Mouse (Mus musculus) activated CD4-positive, CD25-positive, alpha-beta regulatory T cell, adult 4 months (primary cell): ENCODE data around the gene Arhgap27. TPM values are rescaled to one million over a fixed set of nuclear protein-coding genes. Genes with fewer than 3 reads are reported as not detected.

Experiments
- ATAC-seq: one replicate; pipeline ENCODE4 v1.8.0; 2017
- polyA plus RNA-seq, 2 experiments: library from polyadenylated mRNA; unstranded; fragments of 100-300 nt; shearing (Covaris generic); gene quantifications; one replicate each; pipeline ENCODE4 v1.2.1; 2017

The Arhgap27 gene
- polyA plus RNA-seq, 2 experiments from 2014 or later: 25.5 to 33.2 TPM

DNA sequence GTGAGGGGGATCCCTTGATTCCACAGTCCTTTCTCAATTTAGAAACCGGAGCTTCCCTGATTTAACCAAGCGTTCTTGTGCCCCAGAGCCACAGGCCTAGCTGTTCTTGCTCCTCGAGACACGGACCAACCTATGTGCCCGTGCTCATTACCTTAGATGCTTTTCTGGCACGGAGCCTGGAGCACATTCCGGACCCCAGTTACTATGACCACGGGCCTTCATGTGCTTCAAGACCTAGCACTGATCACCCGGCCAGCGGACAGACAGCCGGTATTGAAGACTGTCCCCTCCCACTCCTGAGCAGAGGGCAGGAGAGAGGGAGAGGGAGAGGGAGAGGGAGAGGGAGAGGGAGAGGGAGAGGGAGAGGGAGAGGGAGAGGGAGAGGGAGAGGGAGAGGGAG is 8.2 kb downstream of the Arhgap27 start:
- ATAC-seq: no peak

DNA sequence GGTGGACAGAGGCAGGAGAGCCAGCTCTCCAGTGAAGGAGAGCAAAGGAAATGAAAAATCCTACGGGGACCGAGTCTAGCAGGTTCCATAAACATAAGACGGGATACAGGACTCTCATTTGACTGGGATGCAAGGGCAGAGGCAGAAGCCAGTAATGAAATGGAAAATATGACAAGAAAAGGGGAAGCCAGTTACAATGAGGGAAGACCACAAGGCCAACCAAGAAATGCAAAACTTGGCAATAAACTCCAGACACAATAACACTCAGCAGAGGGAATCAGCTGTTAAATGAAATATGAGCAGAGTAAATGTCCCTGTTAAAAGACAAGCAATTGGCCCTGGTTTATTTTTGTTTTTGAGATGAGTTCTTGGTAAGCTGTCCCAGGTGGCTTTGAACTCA is 9.5 kb downstream of the Arhgap27 start:
- ATAC-seq: no peak

- no peak for ATAC-seq
Observed at GRCm38 (mm10) chr11:103352239-103352814, 11.2 kb downstream of the Arhgap27 start.

GRCm38 (mm10) chr11:103350711-103351315 is 12.7 kb downstream of the Arhgap27 start:
- no peak for ATAC-seq

DNA sequence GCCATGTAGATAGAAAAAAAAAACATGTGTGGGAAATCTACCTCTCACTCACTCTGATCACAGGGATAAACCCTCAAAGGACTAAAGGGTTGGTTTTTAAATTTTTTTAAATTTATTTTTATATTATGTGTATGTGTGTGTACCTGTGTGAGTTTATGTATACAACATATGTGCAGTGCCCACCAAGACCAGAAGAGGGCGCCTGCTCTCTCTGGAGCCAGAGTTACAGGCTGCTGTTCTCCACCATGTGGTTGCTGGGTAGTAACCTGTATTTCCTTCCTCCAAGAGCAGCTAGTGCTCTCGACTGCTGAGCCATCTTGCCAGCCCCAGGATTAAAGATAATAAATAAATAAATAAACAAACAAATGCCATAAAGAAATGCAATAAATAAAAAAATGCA is 13.8 kb downstream of the Arhgap27 start:
- ATAC-seq: no peak

DNA sequence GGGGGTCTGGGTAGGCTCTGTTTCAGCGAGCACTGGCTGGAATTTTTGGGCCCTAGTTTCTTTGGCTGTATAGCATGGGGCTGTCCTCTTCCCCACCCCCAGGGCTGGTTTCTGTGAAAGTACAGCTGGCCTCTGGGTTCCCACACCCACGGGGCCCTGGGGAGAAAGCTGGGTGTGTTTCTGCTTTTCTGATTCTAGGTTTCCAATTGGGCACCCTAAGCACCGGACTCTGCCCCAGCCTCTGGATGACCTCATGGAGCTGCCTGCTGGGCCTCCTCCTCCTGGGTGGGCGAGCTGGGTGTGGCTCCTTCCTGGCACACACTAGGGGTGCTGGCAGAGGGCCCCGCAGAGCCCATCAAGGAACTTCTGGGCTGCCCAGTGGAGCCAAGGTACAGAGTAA is 16.8 kb downstream of the Arhgap27 start:
- ATAC-seq: no peak

- no peak for ATAC-seq
Observed at GRCm38 (mm10) chr11:103346236-103346635, 17.3 kb downstream of the Arhgap27 start.

GRCm38 (mm10) chr11:103345408-103346091 is 17.9 kb downstream of the Arhgap27 start:
- no peak for ATAC-seq

GRCm38 (mm10) chr11:103344494-103345332 is 18.8 kb downstream of the Arhgap27 start:
- peak; percentile 84 for ATAC-seq

GRCm38 (mm10) chr11:103343881-103344280 is 19.6 kb downstream of the Arhgap27 start:
- no peak for ATAC-seq

DNA sequence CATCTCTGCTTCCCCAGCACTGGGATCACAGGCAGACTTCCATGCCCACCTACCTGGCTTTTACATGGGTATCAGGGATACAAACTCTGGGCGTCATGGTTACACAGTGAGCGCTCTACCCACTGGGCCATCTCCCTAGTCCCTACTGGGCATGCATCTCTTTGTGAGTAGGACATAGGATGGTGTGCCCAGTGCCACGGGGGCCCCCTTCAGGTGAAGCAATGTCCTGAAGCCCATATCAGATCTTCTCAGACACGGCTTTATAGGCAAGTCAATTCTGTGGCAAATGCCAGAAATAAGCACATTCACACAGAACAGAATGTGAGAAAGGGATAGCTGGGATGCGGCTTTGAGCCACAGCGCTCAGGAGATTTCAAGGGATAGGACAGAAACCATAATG is 20.4 kb downstream of the Arhgap27 start:
- ATAC-seq: no peak

DNA sequence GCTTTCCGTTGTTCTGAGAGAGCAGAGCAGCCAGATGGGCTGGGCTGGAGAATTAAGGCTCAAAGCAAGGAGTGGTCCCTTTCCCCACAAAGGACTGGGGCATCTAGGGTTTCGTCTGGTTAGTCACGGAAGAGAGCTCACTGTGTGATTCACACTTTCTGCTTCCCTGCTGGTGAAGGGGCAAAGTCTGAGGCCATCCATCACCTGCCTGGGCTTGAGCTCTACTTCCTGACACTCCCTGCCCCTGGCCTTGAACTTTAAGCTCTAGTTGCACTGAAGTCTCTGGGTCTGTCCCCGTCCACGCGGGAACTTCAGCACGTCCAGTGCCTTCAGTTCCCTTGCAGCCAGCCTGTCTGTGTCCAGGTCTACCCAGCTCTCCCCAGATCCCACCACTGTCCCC is 22.8 kb downstream of the Arhgap27 start:
- no peak for ATAC-seq

GRCm38 (mm10) chr11:103340130-103340529 is 23.4 kb downstream of the Arhgap27 start:
- no peak for ATAC-seq

DNA sequence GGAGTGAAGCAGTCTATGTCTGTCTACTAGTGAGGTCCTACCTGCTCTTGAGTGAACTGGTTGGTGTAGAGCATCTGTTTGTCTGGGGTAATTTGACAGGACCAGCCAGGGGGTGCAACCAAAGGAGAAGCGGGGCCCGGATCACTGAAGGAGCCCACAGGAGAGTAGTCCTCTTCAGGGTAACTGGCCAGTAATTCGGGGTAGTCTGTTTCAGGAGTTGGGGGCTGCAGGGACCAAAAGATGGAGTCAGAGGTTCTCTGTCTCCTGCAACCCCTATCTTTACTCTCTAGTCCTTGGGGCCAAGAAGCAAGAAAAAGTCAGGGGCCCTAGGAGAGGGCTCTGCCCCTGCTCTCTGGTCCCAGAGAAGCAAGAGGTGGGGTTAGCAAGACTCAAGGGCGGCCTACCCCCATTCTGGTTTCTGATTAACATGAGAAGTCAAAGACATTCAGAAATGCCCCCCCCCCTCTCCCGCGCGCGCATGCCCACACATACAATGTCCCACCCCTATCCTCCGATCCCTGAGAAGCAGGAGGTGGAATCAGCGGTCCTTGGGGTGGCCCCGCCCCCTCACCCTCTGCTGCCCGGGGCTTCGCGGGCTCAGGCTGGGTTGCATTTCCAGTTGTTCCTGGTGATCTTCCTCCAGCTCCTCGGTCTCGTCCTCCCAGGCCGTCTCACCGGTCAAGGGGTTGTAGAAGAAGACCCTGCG is 23.9 kb downstream of the Arhgap27 start:
- ATAC-seq: no peak

DNA sequence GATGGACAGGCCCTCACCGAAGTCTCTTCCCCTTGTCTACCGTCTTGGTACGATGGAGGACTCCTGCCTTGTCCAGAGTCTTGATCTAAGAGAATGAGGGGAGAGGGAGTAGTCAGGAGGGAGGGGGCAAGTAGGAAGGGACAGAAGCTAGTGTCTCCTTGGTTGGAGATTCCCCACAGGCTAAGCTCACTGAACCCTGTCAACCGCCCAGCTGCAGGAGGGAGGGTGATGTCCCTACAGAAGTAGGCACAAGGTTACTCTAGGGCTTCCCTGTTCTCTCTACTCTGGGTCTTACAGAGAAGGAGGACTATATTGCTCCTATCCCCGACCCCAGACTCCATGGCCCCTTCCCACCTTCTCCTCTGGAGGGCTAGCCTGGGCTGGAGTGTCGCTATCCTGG is 24.8 kb downstream of the Arhgap27 start:
- ATAC-seq: no peak

GRCm38 (mm10) chr11:103338119-103338518 is 25.4 kb downstream of the Arhgap27 start:
- ATAC-seq: no peak

- ATAC-seq: no peak
Observed at GRCm38 (mm10) chr11:103337180-103337579, 26.3 kb downstream of the Arhgap27 start.

- no peak for ATAC-seq
Observed at GRCm38 (mm10) chr11:103335561-103335960, 27.9 kb downstream of the Arhgap27 start.

GRCm38 (mm10) chr11:103334925-103335324 is 28.6 kb downstream of the Arhgap27 start:
- no peak for ATAC-seq

GRCm38 (mm10) chr11:103333719-103334398 is 29.6 kb downstream of the Arhgap27 start:
- ATAC-seq: no peak

DNA sequence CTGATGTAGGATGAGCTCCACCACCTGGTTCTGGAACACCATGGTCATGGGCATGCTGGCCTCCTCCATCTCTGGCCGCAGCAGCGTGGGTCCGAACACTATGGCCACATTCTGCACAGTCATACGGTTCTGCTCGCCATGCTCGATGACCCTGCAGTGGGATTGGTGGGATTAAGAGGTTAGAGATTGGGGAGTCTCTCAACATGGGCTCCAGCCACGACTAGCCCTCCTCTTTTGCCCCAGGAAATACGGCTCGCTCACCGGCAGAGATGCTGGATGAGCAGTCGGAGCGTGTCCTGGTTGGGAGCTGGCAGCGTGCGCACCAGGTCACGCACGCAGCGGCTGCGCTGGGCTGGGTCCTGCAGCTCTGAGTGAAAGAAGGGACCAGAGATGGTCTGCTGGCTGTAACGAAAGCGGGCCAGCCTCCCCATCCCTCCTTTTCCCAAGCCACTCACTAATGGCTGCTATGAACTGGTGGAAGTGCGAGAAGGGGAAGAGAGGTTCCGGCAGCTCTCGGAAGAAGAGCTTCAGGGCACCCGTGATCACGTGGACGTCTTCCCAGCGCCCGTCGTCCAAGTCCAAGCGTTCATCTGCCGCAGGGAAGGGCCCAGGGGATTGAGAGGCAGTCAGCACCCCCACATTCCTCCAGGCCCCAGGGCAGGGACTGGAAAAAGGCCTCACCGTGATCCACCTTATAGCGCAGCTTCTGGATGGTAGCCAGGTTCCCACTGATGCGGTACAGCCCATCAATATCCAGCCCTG is 30.4 kb downstream of the Arhgap27 start:
- no peak for ATAC-seq
